Mouse (Mus musculus): ENCODE measurements around the gene Smarca2.
A peak's percentile ranks its signal among the peaks of the same experiment; 100 is the strongest.
"Not testable (repeated sequence)": the region's sequence is repeated elsewhere in the genome, so short reads cannot be mapped to it uniquely, and the experiment has no call there.

The Smarca2 gene

DNA sequence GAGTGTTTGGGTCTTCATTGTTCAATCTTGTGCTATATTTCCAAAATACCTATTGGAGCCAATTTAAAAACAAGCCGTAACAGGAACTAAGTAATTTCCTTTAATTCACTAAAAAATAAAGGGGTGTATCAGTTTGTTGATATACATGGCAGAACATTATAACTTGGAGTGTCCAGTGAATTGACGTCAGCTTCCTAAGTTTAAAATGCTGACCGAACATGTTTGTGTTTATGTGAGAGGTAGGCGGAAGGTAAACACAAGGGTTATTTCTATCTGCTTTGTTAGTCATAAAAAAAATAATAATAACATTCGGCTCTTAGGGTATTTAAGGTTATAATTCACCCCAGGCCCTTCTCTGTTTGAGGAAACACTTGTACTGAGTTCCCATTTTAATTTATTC, 12.4 kb downstream of the Smarca2 start:
- no peak for DNase-seq

DNA sequence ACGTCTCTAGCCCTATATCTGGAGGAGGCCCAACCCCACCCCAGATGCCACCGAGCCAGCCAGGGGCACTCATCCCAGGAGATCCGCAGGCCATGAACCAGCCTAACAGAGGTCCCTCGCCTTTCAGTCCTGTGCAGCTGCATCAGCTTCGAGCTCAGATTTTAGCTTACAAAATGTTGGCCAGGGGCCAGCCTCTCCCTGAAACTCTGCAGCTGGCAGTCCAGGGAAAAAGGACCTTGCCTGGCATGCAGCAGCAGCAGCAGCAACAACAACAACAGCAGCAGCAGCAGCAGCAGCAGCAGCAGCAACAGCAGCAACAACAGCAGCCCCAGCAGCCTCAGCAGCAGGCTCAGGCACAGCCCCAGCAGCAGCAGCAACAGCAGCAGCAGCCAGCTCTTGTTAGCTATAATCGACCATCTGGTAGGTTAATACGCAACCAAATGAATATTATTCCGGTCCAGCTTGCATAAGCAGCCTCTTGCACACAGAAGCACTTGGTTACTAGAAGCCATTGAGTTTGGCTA, 25.9 kb downstream of the Smarca2 start:
- peak in 1 of 2 experiments; percentile 41 for DNase-seq

DNA sequence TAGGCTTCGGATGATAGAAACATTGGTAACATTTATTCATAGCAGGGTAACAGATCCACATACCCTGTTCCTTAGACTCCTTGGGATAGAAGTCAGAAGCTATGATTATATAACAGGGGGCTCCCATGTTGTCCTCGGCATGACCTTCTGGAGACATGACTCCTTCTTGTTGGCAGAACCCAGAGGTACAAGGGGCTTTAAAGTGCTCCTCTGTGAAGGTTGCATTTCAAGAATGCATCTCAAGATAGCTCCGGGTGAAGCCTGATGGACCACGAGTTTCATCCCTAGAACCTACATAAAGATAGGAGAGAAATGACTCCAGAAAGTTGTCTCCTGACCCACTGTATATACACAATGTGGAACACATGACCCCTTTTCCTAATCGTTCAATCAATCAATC, 27.4 kb downstream of the Smarca2 start:
- DNase-seq: no peak

DNA sequence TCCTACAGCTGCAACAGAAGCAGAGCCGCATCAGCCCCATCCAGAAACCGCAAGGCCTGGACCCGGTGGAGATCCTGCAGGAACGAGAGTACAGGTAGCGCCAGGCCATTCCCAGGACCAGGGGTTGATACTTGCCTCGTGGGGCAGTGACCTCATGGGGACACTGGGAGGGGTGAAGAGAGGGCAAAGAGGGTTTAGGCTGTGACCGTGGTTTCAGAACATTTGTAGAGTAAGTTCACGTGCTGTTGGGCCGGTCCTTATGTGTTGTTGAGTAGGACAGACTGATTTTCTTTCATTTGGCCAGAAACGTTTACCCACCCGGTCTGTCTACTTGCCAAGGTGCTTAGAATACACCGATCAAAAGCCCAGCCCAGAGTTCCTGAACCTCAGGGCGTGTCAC, 35.7 kb downstream of the Smarca2 start:
- no peak for DNase-seq

DNA sequence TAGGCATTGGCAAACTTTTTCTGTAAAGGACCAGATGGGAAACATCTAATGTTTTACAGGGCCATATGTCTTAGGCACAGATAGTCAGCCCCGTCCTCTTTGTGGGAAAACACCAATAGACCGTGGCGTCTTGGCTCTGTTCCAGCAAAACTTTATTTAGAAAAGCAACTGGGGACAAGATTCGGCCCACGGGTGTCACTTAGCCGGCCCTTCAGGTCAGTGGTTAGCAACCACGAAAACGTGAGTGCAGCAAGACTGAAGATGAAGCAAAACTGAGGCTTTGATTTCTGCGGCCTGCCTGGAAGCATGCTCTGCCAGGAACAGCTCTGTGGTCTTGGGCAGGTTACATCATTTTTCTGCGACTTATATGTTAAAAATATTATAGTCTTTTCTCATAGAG, 36.4 kb downstream of the Smarca2 start:
- DNase-seq: peak in 1 of 2 experiments; percentile 26

DNA sequence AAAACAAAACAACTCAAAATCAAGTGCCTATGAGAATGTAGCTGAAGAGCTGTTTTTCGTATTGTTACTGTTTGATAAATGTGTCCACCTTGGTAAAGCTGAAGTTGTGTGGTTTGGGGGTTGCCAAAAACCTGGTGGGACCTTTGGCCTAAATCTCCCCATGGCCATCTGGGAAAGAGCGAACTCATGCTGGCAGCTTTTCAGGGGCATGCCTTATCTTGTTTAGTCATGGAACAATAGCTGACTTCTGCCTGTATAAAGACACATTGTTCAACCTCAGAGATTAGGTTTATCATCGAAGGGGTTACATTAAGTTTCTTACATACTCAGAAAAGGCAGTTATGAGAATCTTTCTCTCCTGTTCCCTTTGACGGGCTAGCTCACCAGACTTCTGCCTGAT, 38.2 kb downstream of the Smarca2 start:
- peak; percentile 81 to 89 for DNase-seq

DNA sequence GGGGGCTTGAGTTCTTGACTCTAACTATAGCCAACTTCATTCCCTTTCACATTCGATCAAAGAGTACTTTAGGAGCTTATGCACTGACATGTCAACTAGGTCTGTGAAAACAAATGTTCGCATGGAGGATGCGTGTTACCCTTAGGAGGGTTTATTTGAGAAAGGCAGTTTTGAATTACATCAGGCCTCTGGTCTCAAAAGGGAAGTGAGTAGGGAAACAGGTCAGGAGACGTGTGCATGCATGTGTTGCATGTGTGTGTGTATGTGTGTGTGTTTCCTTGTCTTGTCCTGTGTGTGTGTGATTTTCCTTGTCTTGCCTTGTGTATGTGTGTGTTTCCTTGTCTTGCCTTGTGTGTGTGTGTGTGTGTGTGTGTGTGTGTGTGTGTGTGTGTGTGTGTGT, 39.1 kb downstream of the Smarca2 start:
- DNase-seq: no peak

DNA sequence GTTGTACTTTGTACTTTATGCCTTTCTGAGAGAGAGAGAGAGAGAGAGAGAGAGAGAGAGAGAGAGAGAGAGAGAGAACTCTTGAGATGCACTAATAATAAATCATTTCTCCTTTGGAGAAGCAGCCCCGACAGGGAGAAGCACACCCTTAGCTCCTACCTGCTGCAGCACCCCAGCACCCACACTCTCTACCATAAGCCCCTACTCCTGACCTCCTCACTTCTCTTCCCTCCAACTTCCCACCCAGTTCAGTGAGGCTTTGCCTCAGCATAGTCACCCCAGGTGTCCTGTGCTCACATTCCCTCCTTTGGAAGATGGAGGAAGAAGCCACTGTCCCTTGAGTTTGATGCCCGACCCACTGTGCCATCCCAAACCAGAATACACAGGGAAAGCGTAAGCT, 40.2 kb downstream of the Smarca2 start:
- DNase-seq: no peak

DNA sequence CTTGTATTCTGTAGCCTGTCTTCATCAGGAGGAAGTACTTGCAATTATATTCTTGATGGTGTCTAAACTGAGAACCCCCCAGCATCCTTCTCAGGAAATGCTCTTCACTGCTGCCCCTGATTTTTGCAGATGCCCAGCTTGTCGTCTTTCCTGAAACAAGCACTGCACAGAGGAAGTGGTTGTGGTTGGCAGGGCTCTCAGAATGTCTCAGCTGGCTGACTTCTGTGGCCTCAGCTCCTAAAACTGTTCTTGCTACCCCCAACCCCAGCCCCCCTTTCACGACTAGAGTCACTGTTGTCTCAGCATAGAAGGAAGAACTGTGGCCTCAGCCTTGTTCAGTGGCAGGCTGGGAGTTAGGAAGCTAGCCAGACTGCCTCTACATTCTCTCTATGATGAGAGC, 41.3 kb downstream of the Smarca2 start:
- DNase-seq: no peak

DNA sequence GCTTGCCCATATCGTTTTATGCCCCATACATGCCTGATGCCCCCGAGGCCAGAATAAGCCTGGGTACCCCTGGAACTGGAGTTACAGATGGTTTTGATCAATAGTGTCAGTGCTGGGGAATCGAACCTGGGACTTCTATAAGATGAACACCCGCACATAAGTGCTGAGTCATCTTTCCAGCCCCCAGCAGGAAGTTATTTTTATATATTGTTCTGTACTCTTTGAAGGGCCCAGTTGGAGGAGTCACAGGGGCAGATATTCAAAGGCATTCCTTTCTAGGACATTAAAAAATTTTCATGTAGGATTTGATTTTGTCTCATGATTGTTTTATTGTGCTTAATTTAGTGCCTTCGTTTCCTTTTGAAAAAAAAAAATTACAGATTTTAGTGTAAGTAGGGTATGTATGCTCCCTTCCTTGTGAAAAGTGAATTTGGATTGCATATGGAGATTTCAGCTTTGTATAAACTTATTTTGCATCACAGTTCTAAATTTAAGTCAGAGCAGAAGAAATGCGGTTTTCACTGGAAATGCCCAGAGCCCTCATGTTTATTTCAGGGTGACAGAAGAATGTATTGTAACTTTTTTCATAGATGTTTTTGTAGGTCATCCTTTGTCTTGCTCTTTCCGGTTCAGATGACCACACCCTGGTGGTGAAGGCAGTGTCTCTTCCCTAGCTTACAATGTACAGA, 45.9 kb downstream of the Smarca2 start:
- no peak for DNase-seq

DNA sequence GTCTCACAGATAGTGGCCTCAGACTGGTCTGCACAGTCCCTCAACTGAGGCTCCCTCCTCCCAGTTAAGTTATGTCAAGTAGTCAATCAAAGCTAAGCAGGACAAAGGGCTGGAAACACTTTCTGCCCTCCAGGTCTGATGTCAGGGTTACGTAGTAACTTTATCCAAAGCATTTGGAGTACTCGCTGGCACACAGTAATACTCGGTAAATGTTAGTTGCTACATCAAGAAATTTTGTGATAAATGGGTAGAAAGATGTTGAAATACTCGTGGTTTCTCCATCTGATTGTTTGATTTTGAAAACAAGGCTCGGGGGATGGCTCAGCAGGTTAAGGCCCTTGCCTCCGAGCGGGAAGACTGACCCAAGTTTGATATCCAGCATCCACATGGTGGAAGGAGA, 53.5 kb downstream of the Smarca2 start:
- DNase-seq: no peak

DNA sequence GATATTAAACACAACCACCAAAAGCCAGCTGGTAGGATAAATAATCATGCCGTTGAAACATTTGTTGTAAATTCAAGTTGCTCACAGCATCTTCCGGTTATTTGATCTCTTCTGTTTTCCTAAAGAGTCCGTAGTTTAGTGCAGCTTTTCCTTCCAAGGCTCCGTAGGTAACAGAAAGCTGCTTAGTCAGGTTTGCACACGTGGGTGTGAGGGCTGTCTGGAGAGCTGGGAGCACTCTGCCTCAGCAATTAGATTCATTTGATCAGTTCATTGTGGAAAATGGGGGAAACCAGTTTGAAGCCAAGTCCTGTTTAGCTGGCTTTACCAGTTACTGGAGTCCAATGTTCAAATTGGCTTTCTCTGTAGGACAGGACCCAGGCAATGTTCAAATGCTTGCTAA, 55.1 kb downstream of the Smarca2 start:
- no peak for DNase-seq

DNA sequence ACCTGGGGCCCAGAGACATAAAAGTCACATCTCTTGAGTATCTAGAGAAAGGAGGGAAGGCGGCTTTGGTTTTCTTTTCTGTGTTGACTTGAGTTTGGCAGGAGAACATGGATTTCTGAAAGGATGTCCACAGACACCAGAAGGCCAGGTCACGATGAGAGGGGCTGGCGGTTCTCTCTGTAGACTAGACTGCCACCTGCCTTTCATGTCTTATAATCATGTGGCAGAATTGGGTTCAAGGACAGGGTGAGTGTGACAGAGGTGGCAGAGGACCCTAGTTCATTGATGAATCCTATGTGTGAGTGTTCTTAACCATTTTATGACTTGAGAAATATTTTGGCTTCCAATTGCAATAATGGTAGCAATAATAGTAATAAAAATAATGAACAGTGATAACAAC, 56.3 kb downstream of the Smarca2 start:
- DNase-seq: peak in 1 of 2 experiments; percentile 35

DNA sequence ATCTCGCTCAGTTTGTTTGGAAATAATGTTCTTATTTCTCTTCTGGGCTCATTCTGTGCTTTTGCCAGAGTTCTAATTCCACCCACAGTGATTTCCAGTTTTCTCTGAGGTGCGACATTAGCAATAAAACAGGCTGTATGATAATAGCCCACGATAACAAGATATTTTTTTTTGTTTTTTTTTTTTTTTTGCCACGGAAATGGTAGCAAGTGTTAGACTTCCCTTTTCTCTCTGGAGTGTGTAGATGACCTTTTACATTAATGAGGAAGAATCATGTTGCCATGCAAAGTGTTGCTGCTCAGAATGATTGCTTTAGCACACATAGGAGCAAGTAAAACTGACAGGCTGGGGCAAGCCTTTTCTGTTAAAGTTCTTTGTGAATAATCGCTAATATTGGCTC, 61.5 kb downstream of the Smarca2 start:
- no peak for DNase-seq

DNA sequence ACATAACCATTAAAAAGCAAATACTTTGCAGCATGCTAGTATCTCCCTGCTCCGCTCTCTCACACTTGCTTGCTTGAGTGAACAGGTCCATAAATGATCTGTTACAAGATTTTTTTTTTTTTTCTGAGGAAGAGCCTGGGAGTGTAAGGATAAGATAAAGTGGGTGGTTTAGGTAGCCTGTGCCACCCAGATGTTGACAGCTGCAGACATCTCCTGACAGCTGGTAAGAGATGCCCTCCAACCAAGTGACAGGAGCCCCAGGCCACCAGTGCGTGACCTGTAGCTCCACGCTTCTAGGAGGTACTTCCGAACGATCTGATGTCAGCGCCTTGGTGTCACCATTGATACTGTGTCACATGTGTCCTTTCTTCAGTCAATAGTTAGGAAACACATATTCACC, 65.2 kb downstream of the Smarca2 start:
- DNase-seq: no peak

DNA sequence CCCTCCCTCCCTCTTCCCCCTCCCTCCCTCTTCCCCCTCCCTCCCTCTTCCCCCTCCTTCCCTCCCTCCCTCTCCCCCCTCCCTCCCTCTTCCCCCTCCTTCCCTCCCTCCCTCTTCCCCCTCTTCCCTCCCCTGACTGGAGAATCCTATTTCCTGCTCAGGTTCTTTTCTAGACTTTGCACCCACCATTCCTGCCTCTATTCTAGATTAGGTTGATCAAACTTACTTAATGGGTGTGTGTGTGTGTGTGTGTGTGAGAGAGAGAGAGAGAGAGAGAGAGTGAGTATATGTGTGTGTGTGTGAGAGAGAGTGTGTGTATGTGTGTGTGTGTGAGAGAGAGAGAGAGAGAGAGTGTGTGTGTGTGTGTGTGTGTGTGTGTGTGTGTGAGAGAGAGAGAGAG, 66.6 kb downstream of the Smarca2 start:
- DNase-seq: not testable (repeated sequence)

DNA sequence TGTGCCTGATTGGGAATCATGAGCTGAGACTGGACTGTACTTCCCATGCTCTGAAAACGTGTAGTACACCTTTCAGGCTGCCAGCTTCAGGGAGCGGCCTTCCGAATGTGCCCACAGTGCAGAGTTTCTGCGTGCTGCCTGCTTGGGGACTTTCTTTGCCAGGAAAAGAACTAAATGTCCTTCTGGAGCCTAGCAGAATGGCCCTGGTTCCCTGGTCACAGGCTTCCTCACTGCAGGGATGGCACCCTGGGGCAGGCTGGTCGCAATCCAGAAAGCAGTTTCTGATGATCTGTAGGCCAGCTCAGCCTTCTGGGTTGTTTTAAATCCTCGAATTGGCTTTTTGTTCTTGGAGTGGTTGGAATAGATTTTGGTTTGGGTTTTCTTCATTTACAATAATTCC, 71.1 kb downstream of the Smarca2 start:
- DNase-seq: peak; percentile 95 to 96

DNA sequence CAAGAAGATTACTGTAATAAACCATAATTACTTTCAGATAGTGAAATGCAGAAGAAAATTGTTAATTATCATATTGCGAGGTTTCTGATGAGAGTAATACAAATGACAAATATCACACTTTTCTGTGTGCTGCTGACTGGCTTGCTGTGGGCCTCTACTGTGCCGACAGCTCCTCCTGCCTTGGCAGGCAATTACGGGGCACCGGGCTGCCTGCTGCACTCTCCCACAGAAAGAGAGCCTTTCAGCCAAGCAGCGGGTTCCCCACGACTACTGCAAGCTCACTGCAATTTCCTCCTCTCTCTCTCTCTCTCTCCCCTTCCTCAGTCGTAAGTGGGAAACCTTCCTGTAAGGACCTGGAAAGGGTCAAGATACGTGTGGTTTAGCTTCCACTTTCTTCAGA, 73.7 kb downstream of the Smarca2 start:
- DNase-seq: peak; percentile 65 to 67

DNA sequence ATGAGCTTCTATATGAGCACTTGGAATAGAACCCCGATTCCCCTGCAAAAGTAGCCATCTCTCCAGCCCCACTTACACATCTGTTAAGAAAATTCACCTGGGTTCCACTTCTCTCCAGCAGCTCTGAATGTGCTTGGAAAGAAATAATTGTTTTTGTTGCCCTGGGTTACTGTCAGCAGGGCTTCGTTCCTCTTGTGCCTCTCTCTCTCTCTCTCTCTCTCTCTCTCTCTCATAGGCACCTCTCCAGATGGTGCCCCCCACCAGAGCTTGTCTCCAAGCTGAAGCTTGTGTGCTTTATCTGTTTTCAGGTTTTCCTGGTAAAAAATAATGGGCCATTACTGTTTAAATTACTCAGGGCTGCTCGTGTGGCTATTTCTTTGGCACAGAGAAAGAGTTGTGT, 74.8 kb downstream of the Smarca2 start:
- no peak for DNase-seq

DNA sequence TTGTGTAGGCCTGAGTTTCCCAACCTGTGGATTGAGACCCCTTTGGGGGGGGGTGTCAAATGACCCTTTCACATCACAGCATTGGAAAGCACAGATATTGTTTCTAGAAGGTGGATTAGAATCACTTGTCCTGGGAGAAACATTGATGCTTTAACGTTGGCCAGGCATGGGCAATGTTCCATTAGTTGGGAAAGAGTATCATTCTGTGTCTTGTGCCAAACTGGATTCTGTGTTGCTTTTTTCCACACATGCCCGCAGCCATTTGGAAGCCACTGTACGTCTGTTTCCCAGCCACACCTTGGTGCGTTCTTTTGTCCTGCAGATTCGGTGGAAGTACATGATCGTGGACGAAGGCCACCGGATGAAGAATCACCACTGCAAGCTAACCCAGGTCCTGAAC, 76.7 kb downstream of the Smarca2 start:
- DNase-seq: no peak

DNA sequence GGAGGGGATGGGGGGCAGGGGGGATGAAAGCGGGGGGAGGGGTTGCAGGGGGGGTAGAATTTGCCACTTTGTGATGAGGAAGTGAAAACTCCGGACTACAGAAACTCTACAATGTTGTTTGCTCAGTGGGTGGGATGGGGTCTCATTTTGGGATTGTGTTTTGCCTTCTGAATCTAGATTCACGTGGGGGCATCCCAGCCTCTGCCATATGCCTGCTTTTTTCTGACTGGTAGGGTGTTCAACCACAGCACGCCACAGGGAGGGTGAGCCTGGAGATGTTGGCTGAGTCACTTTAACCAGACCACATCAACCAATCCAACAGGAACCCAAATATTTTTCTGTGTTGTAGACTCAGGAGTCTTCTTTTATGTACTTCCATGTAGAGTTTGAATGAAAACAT, 77.3 kb downstream of the Smarca2 start:
- DNase-seq: no peak

DNA sequence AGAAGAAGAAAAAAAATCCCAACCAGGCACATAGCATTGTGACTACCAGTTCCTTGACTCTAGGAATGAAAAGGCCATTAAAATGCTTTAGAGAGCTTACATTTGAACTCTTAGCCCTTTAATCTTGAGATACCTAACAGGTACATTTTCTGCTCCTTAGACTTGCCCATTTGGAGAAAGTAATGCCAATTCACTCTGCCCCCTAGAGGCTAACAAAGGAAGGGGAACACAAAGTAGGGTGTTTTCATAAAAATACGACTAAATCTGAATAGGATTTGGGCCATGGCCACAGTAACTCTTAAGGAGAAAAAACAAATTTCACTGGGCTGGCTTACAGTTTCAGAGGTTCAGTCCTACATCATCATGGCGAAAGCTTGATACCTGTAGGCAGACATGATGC, 77.9 kb downstream of the Smarca2 start:
- no peak for DNase-seq

DNA sequence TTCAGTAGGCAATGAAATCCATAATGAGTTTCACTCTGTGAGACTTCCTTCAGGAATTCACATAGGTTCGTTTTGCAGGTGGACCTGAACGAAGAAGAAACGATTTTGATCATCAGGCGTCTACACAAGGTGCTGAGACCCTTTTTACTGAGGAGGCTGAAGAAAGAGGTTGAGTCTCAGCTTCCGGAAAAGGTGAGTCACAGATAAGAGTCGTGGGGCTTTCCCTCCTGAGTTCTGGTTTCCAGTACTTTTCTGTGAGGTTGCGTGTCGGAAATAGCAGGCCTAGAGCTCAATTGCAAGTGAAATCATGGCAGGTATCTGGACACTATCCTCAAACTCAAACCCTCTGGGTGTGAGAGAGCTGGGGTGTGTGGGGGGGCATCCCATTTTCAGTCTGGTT, 78.9 kb downstream of the Smarca2 start:
- no peak for DNase-seq

DNA sequence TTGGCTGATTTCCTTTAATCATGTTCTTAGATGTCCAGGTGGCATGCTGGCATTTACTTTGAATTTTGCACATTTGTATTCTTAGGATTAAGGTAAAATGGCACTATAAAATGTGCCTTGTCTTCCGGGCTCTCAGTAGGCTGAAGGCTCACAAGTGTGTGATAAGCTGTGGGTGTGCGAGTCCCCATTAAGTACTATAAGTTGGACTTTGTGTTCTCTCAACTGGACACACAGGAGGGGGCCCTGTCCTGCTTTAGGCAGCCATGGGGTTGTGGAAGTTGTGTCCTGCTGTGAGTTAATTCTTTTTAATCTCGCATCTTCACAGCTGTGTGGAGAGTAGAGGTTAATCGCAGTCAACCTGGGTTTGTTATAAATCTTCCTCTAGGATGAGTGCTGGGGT, 85.7 kb downstream of the Smarca2 start:
- DNase-seq: no peak

DNA sequence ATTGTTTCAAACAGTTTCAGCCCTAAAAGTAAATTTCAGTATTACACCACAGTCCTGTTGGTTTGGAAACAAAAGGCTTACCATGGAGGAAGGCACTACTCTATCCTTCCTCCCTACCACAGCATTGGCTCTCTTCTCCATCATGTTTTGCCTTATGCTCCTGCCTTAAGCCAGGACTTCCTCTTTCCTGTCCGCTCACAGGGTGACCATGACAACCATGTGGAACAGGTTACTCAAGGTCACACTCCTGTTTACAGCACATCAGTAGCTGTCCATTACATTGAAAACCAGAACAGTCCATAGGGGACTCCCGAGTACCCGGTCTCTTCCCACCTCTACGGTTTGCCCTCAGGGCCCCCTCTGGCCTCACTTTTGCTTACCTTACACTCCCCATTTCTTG, 92.3 kb downstream of the Smarca2 start:
- no peak for DNase-seq
